Mouse (Mus musculus) heart, embryonic 14.5 days (tissue): ENCODE measurements around the gene Gins2. TPM values are rescaled to one million over a fixed set of nuclear protein-coding genes. Genes with fewer than 3 reads are reported as not detected.

Experiments used
- ATAC-seq: fragments of 200-750 bp; cut with Nextera tagmentation; 2 replicates; pipeline ENCODE4 v1.8.0; 2017; ENCODE audit warnings: low read depth, moderate TSS enrichment; ENCODE audit not compliant: insufficient number of reproducible peaks, insufficient read depth, low FRiP score
- H3K27ac ChIP-seq, 2 experiments: fragments of 200-500 bp in 1 of 2; fragments of 300-500 bp in 1 of 2; sonication (generic) in 1 of 2; replicated peaks in 1 of 2; 2 replicates each; pipeline ENCODE4 v1.5.1; 2012 to 2014; ENCODE audit warnings: low read depth in 2 of 2, low read length in 2 of 2, control low read depth in 1 of 2, mild to moderate bottlenecking in 1 of 2, mixed read lengths in 1 of 2; ENCODE audit not compliant: control insufficient read depth in 1 of 2, insufficient read depth in 1 of 2
- H3K27me3 ChIP-seq: fragments of 300-500 bp; sonication (generic); 2 replicates; pipeline ENCODE4 v1.6.1; 2014; ENCODE audit warnings: mild to moderate bottlenecking, low read length, control low read depth; ENCODE audit not compliant: control insufficient read depth, insufficient read depth
- H3K36me3 ChIP-seq: fragments of 300-500 bp; sonication (generic); 2 replicates; pipeline ENCODE4 v1.6.1; 2014; ENCODE audit warnings: mild to moderate bottlenecking, control low read depth, low read length, mixed read lengths; ENCODE audit not compliant: control insufficient read depth, insufficient read depth
- H3K4me1 ChIP-seq, 2 experiments: fragments of 200-500 bp in 1 of 2; fragments of 300-500 bp in 1 of 2; sonication (generic) in 1 of 2; 2 replicates each; pipeline ENCODE4 v1.6.1; 2012 to 2014; ENCODE audit warnings: low read length in 2 of 2, control low read depth in 1 of 2, mixed read lengths in 1 of 2; ENCODE audit not compliant: control insufficient read depth in 2 of 2, insufficient read depth in 2 of 2
- H3K4me2 ChIP-seq: fragments of 300-500 bp; sonication (generic); 2 replicates; pipeline ENCODE4 v1.6.1; 2014; ENCODE audit warnings: mild to moderate bottlenecking, low read length
- H3K4me3 ChIP-seq, 2 experiments: fragments of 200-500 bp in 1 of 2; fragments of 300-500 bp in 1 of 2; sonication (generic) in 1 of 2; 2 replicates each; pipeline ENCODE4 v1.5.1; 2012 to 2014; ENCODE audit warnings: low read length in 2 of 2, mild to moderate bottlenecking in 2 of 2, control low read depth in 1 of 2, low read depth in 1 of 2, moderate library complexity in 1 of 2; ENCODE audit not compliant: control insufficient read depth in 1 of 2, insufficient read depth in 1 of 2
- H3K9ac ChIP-seq: fragments of 300-500 bp; sonication (generic); 2 replicates; pipeline ENCODE4 v1.6.1; 2014; ENCODE audit warnings: mild to moderate bottlenecking, low read length
- H3K9me3 ChIP-seq: fragments of 300-500 bp; sonication (generic); 2 replicates; pipeline ENCODE4 v1.6.1; 2016; ENCODE audit warnings: low read length, control low read depth; ENCODE audit not compliant: control insufficient read depth
- WGBS: fragments of 180-500 bp; shearing (Covaris S2); extraction: QIAGEN DNeasy Blood & Tissue Kit; methylation state at CpG from one replicate; pipeline ENCODE4 v1.1.7; 2014; 5-methylcytosine and 5-hydroxymethylcytosine counted together
- polyA plus RNA-seq: library from polyadenylated mRNA; unstranded; fragments of >200 nt; fragmentation: Nextera tagmentation; extraction: Ambion mirVana; gene quantifications from 2 replicates; pipeline ENCODE4 v1.2.1, GENCODE M21; 2014

Gene Gins2
- polyA plus RNA-seq, 1 experiment from 2014 or later = 51.1 TPM

GRCm38 (mm10) chr8:120581811-120582210 is 7.3 kb downstream of the Gins2 start:
- Histone ChIP-seq H3K4me3 (no peak overlapping the region), H3K4me1 (peaks cover 0 to 9% of the 10 kb centered on the region in 2 experiments; a peak in 1 of 4 replicates), H3K27ac (0 out of 4 replicates have a peak overlapping the region, but pooled peaks of 1 of the 2 experiments have one; percentile 9), H3K4me2 (no peak overlapping the region), H3K36me3 (peaks cover 84% of the 10 kb centered on the region), H3K9me3 (no peaks in the 10 kb centered on the region), H3K27me3 (no peaks in the 10 kb centered on the region), H3K9ac (no peak overlapping the region)
- 80% methylated on average over 8 of the region's 8 CpGs for WGBS
- ATAC-seq = no peak

- Histone ChIP-seq H3K4me3 (no peak overlapping the region), H3K4me1 (peaks cover 0 to 9% of the 10 kb centered on the region in 2 experiments; a peak in 2 of 4 replicates), H3K9me3 (no peaks in the 10 kb centered on the region), H3K27me3 (no peaks in the 10 kb centered on the region), H3K36me3 (peaks cover 85% of the 10 kb centered on the region), H3K27ac (0 out of 4 replicates have a peak overlapping the region, but pooled peaks of 1 of the 2 experiments have one; percentile 9), H3K4me2 (no peak overlapping the region), H3K9ac (no peak overlapping the region)
- no peak for ATAC-seq
- 91% methylated on average over 12 of the region's 12 CpGs for WGBS
Measured at GRCm38 (mm10) chr8:120581329-120581728, 7.8 kb downstream of the Gins2 start.

- Histone ChIP-seq H3K4me1 (peaks cover 4 to 9% of the 10 kb centered on the region in 2 experiments; a peak in 2 of 4 replicates), H3K9me3 (no peaks in the 10 kb centered on the region), H3K27ac (no peak overlapping the region), H3K4me2 (no peak overlapping the region), H3K36me3 (peaks cover 86% of the 10 kb centered on the region), H3K9ac (no peak overlapping the region), H3K27me3 (no peaks in the 10 kb centered on the region), H3K4me3 (no peak overlapping the region)
- WGBS = 77% methylated on average over 8 of the region's 8 CpGs
- ATAC-seq = no peak
Measured at GRCm38 (mm10) chr8:120580336-120581000, 8.6 kb downstream of the Gins2 start.

GRCm38 (mm10) chr8:120577821-120578220 is 11.3 kb downstream of the Gins2 start:
- Histone ChIP-seq H3K4me2 (no peak overlapping the region), H3K27ac (no peak overlapping the region), H3K4me1 (peaks cover 4 to 16% of the 10 kb centered on the region in 2 experiments; a peak in 3 of 4 replicates), H3K27me3 (no peaks in the 10 kb centered on the region), H3K9me3 (no peaks in the 10 kb centered on the region), H3K36me3 (peaks cover 100% of the 10 kb centered on the region), H3K4me3 (no peak overlapping the region), H3K9ac (no peak overlapping the region)
- 89% methylated on average over 17 of the region's 17 CpGs for WGBS
- no peak for ATAC-seq

DNA sequence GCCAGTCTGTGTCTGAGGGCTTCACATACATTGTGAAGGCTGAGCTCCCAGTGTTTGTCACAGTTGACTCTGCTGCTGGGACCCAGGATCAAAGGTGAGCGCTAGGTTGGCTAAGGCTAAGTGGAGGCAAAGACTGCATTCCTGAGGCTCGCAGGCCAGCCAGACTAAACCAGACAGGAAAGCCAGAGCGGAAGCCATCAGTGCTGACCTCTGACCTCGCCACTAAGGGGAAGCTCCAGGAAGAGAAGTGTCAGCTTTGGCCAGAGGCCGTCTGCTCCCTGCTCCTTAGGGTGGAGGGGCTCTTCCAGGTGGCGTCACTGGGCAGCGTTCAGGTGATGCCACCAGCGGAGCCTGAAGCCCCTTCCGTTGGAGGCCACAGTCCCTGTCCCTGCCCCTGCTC is 13.3 kb downstream of the Gins2 start:
- 59% methylated on average over 9 of the region's 9 CpGs for WGBS
- Histone ChIP-seq H3K4me3 (no peak overlapping the region), H3K27me3 (no peaks in the 10 kb centered on the region), H3K9ac (no peak overlapping the region), H3K36me3 (peaks cover 100% of the 10 kb centered on the region), H3K4me2 (no peak overlapping the region), H3K27ac (no peak overlapping the region), H3K9me3 (no peaks in the 10 kb centered on the region), H3K4me1 (peaks cover 4 to 11% of the 10 kb centered on the region in 2 experiments; a peak in 3 of 4 replicates)
- no peak for ATAC-seq

GRCm38 (mm10) chr8:120574941-120575340 is 14.2 kb downstream of the Gins2 start:
- no peak overlapping the region for H3K4me2 ChIP-seq

DNA sequence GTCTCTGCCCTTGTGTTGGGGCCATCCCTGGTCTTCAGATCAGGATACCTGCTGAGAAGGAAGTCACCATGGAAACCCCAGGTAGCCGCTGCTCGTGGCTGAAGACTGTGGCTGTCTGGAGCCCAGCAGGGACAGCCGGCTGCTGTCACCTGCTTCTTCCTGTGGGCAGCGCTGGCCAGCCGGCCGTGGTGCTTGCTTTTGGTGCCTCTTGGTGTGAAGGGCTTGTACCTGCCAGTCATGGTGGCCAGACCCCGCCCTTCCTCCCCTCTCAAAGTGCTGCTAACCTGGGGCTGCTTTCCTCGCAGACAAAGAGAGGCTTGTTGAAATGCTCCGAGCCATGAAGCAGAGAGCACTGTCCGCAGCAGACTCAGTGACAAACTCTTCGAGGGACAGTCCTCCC is 15.2 kb downstream of the Gins2 start:
- WGBS = 82% methylated on average over 11 of the region's 11 CpGs
- no peaks in the 10 kb centered on the region for H3K9me3 ChIP-seq
- ATAC-seq = no peak
- no peak overlapping the region for H3K4me2 ChIP-seq
- H3K9ac ChIP-seq = no peak overlapping the region
- no peaks in the 10 kb centered on the region for H3K27me3 ChIP-seq
- peaks cover 98% of the 10 kb centered on the region for H3K36me3 ChIP-seq
- no peak overlapping the region for H3K27ac ChIP-seq
- peaks cover 4 to 22% of the 10 kb centered on the region in 2 experiments; a peak in 3 of 4 replicates for H3K4me1 ChIP-seq
- H3K4me3 ChIP-seq = no peak overlapping the region

More at GRCm38 (mm10) chr8:120574941-120575340, 14.2 kb downstream of the Gins2 start:
- Histone ChIP-seq H3K36me3 (peaks cover 98% of the 10 kb centered on the region), H3K27me3 (no peaks in the 10 kb centered on the region), H3K4me3 (no peak overlapping the region), H3K4me1 (peaks cover 4 to 18% of the 10 kb centered on the region in 2 experiments; a peak in 3 of 4 replicates), H3K27ac (no peak overlapping the region), H3K9me3 (no peaks in the 10 kb centered on the region), H3K9ac (no peak overlapping the region)
- 51% methylated on average over 19 of the region's 19 CpGs for WGBS
- ATAC-seq = no peak
